Mouse (Mus musculus): ENCODE results near the gene Tubb4b.
"Not testable (repeated sequence)": the region's sequence is repeated elsewhere in the genome, so short reads cannot be mapped to it uniquely, and the experiment has no call there.

GRCm38 (mm10) chr2:25256443-25257109 lies 32.1 kb upstream of the Tubb4b start:
- not testable (repeated sequence) for TF ChIP-seq CTCF (IDR thresholded peaks at IDR 0.05; ENCODE audit: low read depth, low read length); POLR2A (IDR thresholded peaks at IDR 0.05; ENCODE audit: extremely low read depth, insufficient read depth, low read length)

Data from liver, adult 2 months (tissue).